Mouse (Mus musculus): ENCODE results near the gene Eif3k. TPM values are rescaled to one million over a fixed set of nuclear protein-coding genes. Genes with fewer than 3 reads are reported as not detected.

Eif3k gene
- polyA plus RNA-seq, 1 experiment from 2014 or later = 401 TPM

DNA sequence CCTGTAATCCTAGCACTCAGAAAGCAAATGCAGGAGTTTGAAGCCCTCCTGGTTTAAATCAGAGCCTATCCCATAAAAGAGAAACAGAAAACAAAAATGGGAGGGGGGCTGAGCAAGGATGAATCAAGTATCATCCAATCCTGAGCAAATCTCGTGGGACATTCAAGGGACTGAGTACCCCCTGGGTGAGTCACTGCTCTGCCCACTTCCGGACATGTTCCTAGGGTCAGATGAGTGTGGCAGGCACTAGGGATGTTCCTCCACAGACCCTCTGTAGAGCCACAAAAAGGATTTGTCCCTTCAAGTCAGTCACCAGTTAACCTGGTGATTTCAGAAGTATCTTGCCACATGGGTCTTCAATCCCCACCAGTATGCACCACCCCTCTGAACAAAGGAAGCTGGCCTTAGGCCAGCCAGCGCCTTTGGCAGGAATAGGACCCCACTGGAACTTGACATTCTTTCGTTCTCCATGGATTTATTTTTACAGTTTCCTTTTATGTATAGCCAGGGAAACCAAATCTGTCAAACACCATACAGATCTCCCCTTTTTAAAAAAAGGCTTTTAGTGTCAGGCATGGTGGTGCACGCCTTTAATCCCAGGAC lies 26.3 kb downstream of the Eif3k start:
- Histone ChIP-seq H3K27me3 (no peaks in the 10 kb centered on the region), H3K27ac (peak overlapping the region; percentile 49), H3K4me1 (peaks cover 98% of the 10 kb centered on the region), H3K9me3 (replicated peaks) (no peaks in the 10 kb centered on the region), H3K36me3 (peaks cover 19% of the 10 kb centered on the region; the same call in 1 of the 2 replicates), H3K4me2 (no peak overlapping the region), H3K9ac (no peak overlapping the region), H3K4me3 (replicated peaks) (no peak overlapping the region)
- 52% methylated on average over 5 of the region's 5 CpGs for WGBS
- no peak for ATAC-seq (replicated peaks; ENCODE audit: low FRiP score)

DNA sequence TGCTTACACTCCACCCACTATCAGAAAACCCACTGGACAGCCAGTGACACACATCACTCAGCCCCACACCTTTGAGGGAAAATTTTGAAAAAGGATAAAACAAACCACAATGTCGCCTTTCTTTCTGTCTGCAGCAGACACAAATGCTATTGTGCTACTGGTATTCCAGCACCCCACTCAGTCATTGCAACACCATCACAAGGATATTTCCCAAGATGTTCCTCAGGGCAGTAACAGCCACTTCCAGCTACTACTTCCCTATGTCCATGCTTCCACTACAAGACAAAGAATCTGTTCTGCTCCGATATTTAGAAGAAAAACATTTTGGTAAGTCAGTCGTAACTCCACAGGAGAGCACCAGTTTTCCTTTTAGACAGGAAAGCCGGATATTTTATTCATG lies 26.9 kb downstream of the Eif3k start:
- Histone ChIP-seq H3K4me3 (replicated peaks) (no peak overlapping the region), H3K27ac (peak overlapping the region; percentile 49; the same call in 1 of the 2 replicates), H3K4me2 (no peak overlapping the region), H3K4me1 (peaks cover 98% of the 10 kb centered on the region), H3K27me3 (no peaks in the 10 kb centered on the region), H3K9me3 (replicated peaks) (no peaks in the 10 kb centered on the region), H3K36me3 (peaks cover 20% of the 10 kb centered on the region; the same call in 1 of the 2 replicates), H3K9ac (no peak overlapping the region)
- 71% methylated on average over 4 of the region's 4 CpGs for WGBS
- no peak for ATAC-seq (replicated peaks; ENCODE audit: low FRiP score)

DNA sequence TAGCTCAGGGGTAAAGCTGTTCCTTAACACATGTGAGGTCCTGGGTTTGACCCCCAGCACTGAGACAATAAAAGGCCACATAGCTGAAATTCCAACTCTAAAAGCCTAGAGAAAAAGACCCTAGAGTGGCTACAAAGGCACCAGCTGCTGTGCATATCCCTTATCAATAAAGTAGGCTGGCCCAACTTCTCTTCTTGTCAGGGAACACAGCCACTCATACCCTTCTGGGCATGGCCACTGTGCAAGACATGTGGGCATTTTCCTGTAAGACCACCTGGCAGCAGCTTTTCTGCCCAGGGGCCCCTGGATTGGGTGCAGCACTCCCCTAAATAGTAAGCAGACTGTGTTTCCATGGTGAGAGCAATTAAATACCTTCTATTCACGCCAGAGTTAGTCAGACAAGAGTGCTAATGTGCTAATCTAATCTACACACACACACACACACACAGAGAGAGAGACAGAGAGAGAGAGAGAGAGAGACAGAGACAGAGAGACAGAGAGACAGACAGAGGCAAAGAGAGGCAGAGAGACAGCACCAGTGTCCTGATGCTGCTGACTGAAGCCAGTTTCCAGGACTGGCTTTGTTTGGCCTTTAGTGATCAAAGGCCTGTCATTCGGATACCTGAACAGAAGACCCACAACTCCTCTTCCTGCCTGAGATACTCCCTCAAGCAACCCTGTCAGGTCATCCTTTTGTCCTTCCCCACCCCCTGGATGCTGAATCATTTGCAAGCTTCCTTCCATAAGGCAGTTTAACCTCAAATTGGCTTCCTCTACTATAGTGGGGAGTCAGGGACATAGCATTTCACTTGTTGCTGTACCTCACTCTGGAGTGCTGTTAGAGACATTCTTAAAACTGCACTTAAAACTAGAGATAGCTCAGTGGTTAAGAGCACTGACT lies 27.9 kb downstream of the Eif3k start:
- H3K9me3 ChIP-seq (replicated peaks) = no peaks in the 10 kb centered on the region
- H3K4me2 ChIP-seq = peak overlapping the region; percentile 44
- peak overlapping the region; percentile 91 for H3K27ac ChIP-seq
- ATAC-seq (replicated peaks; ENCODE audit: low FRiP score) = peak; percentile 57
- 12% methylated on average over 2 of the region's 2 CpGs for WGBS
- peaks cover 98% of the 10 kb centered on the region for H3K4me1 ChIP-seq
- H3K4me3 ChIP-seq (replicated peaks) = no peak overlapping the region
- H3K36me3 ChIP-seq = peaks cover 20% of the 10 kb centered on the region; the same call in 1 of the 2 replicates
- peak overlapping the region; percentile 41; the same call in 1 of the 2 replicates for H3K9ac ChIP-seq
- no peaks in the 10 kb centered on the region for H3K27me3 ChIP-seq

DNA sequence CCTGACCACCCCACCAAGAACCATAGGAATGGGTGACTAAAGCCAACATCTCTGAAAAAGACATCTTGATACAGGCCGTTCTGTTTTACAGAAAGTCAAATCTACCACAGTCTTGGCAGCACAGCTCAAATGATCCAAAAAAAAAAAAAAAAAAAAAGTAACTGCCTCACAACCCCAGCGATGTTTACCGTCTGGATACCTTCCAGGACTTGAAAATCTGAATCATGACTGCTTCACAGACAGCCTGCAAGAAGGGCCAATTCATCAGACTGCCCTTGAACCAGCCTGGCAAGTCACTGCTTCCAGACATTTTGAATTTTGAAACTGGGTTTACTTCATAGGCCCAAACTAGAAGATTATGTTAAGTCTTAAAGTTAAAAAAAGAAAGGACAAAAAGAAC lies 28.9 kb downstream of the Eif3k start:
- Histone ChIP-seq H3K9me3 (replicated peaks) (no peaks in the 10 kb centered on the region), H3K4me2 (no peak overlapping the region), H3K4me3 (replicated peaks) (no peak overlapping the region), H3K27me3 (no peaks in the 10 kb centered on the region), H3K9ac (no peak overlapping the region), H3K36me3 (peaks cover 20% of the 10 kb centered on the region; the same call in 1 of the 2 replicates), H3K4me1 (peaks cover 98% of the 10 kb centered on the region), H3K27ac (peak overlapping the region; percentile 91)
- WGBS = 9% methylated on average over 3 of the region's 3 CpGs
- no peak for ATAC-seq (replicated peaks; ENCODE audit: low FRiP score)

DNA sequence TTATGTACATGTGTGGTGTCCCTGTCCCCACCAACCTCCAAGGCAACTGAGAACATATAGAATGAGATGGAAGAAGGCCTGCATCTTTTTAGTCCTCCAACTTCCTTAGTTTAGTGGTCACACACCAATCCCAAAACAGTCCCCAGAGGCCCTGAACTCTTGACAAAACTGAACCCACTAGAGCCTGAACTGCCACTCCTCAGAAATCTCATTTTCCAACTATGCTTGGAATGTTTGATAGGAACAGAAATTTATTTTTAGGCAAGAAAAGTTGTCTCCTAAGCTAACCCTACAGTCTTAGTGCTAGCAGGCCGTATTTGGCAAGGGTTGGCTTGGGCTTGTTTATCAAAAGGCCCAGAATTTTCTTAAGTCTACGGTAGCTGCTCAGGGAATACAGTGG lies 29.9 kb downstream of the Eif3k start:
- peaks cover 98% of the 10 kb centered on the region for H3K4me1 ChIP-seq
- H3K9ac ChIP-seq = no peak overlapping the region
- H3K9me3 ChIP-seq (replicated peaks) = no peaks in the 10 kb centered on the region
- ATAC-seq (replicated peaks; ENCODE audit: low FRiP score) = no peak
- H3K27ac ChIP-seq = peak overlapping the region; percentile 91
- H3K4me2 ChIP-seq = no peak overlapping the region
- no peak overlapping the region for H3K4me3 ChIP-seq (replicated peaks)
- H3K36me3 ChIP-seq = peaks cover 20% of the 10 kb centered on the region; the same call in 1 of the 2 replicates
- 59% methylated on average over 2 of the region's 2 CpGs for WGBS
- no peaks in the 10 kb centered on the region for H3K27me3 ChIP-seq

DNA sequence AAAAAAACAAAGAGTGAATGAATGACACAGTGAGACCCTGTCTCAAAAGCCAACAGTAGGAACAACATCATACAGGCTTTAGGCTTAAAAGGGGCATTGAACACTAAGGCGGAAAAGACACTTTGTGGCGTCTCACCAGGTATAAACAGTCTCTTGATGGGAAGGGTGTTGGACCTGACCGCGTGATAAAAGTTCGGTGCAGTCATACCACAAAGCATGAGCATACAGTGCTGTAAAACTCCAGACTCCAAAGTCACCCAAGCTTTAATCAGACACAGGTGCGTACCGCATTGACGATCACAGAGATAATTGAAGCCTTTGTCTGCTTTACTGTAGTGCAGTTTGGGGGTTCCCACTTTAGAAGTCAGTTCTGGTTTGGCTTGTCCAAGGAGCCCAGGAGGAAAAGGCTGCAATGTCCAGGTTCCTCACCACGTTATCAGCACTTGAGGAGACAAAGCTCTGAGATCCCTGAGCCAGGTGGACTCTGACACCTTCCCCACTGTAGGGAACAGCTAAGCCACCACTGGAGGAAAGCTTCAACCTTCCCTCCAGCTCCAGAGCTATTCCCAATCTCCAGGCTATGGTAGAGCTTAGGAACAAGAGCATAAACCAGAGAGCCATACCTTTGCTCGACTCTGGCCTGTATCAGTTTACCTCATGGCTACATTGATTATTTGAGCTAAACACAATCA lies 31.2 kb downstream of the Eif3k start:
- ATAC-seq (replicated peaks; ENCODE audit: low FRiP score) = no peak
- Histone ChIP-seq H3K36me3 (peaks cover 20% of the 10 kb centered on the region; the same call in 1 of the 2 replicates), H3K4me3 (replicated peaks) (no peak overlapping the region), H3K27me3 (no peaks in the 10 kb centered on the region), H3K4me2 (no peak overlapping the region), H3K9me3 (replicated peaks) (no peaks in the 10 kb centered on the region), H3K27ac (no peak overlapping the region), H3K4me1 (peaks cover 98% of the 10 kb centered on the region), H3K9ac (no peak overlapping the region)
- 80% methylated on average over 10 of the region's 10 CpGs for WGBS

DNA sequence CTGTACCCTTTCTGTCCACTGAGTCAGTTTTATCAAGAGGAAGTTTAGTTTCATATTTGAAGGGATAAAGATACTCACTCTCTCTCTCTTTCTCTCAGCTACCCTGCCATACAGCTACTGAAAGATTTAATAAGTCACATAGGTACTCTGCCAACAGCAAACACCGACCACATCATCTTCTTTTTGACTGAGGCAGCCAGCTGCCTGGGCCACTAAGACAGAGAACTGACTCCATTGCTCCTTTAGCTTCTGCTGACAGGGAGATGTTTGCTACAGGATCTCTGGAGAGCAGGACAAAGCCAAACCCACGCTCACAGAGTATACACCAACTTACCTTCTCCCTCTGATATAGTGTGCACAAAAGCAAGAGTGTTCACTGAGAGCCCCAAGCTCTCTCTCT lies 32.4 kb downstream of the Eif3k start:
- ATAC-seq (replicated peaks; ENCODE audit: low FRiP score) = no peak
- 65% methylated on average over 2 of the region's 2 CpGs for WGBS
- Histone ChIP-seq H3K4me1 (peaks cover 100% of the 10 kb centered on the region), H3K9me3 (replicated peaks) (no peaks in the 10 kb centered on the region), H3K4me2 (0 out of 2 replicates have a peak overlapping the region, but pooled peaks have one; percentile 0), H3K36me3 (peaks cover 14% of the 10 kb centered on the region; the same call in 1 of the 2 replicates), H3K9ac (no peak overlapping the region), H3K4me3 (replicated peaks) (no peak overlapping the region), H3K27me3 (no peaks in the 10 kb centered on the region), H3K27ac (peak overlapping the region; percentile 52)

DNA sequence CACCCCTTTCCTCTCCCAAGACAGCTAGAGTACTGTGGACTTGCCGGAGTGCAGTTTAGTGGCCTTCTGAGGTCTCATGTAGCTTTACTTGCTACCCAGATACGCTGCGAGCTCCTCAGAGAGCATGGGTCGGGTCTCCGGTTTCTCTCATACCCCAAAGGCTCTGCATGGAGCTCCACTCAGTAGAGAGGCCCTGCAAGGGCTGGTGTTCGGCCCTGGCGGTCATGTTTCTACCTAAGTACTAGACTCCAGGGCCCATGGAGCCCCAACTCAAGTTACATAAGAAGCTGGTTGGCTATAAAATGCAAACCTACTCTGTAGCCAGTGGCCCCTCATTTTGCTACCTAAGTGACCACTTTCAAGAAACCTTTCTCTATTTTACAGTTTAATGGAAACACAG lies 32.9 kb downstream of the Eif3k start:
- Histone ChIP-seq H3K4me3 (replicated peaks) (no peak overlapping the region), H3K27ac (peak overlapping the region; percentile 52), H3K36me3 (peaks cover 14% of the 10 kb centered on the region), H3K9ac (no peak overlapping the region), H3K9me3 (replicated peaks) (no peaks in the 10 kb centered on the region), H3K4me2 (0 out of 2 replicates have a peak overlapping the region, but pooled peaks have one; percentile 0), H3K4me1 (peaks cover 98% of the 10 kb centered on the region), H3K27me3 (no peaks in the 10 kb centered on the region)
- no peak for ATAC-seq (replicated peaks; ENCODE audit: low FRiP score)
- 51% methylated on average over 7 of the region's 7 CpGs for WGBS

DNA sequence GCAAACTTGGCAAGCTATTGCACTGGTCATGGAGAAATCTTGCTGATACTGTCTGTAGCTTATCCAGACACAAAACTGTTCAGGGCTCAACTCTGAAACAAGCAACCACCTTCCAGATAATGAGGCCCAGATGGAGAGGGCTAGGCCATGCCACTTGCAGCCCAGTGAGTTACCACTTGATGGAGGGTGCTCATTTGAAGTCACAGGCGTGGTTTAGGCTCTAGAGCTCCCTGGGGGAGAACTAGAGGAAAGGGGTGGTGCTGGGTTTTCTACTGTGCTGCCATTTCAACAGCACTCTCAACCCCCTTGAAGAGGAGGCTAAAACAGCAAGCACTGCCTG lies 35.4 kb downstream of the Eif3k start:
- H3K9ac ChIP-seq = 0 out of 2 replicates have a peak overlapping the region, but pooled peaks have one; percentile 24
- no peaks in the 10 kb centered on the region for H3K27me3 ChIP-seq
- ATAC-seq (replicated peaks; ENCODE audit: low FRiP score) = no peak
- H3K9me3 ChIP-seq (replicated peaks) = no peaks in the 10 kb centered on the region
- H3K4me1 ChIP-seq = peaks cover 97% of the 10 kb centered on the region
- H3K4me2 ChIP-seq = peak overlapping the region; percentile 3; the same call in 1 of the 2 replicates
- H3K4me3 ChIP-seq (replicated peaks) = no peak overlapping the region
- H3K36me3 ChIP-seq = peaks cover 18% of the 10 kb centered on the region
- H3K27ac ChIP-seq = peak overlapping the region; percentile 96
- 20% methylated on average over 1 of the region's 1 CpGs for WGBS

DNA sequence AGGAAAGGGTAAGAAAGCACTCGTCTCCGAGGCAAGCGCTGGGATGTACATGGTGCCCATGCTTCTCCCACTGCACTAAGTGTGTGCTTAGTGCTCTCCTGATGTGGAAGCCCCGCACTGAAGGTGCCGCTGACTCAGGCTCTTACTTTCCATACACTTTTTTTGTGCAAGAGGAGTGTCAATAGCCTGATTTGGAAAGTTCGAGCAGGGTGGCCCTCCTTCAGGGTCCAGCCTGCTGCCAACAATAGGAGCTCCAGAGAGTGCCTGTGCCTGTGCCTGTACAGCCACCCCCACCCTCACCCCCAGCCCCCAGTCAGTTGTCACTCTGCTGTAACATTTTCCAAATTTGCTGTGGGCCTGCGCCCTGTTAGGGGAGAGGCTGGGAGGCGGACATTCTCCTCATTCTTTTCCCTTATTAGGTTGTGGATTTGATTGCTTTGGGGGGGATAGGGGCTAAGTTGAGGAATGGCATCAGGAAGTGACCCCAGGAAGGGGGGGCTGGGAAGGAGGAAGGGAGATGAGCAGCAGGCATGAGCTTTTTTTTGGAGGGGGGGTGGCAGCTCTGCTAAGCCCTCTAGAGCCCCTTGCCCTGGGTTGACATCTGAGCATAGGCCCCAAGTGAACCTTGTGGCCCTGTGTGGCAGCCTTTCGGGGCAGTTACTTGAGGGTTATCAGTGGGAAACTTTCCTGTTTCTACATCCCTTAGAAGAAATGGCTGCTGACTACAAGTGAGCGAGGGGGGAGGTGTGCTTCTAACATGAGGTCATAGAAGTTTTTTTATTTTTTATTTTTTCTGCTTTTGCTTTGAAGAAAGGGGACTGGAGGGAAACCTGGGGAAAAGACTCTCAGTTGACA lies 36.0 kb downstream of the Eif3k start:
- H3K4me1 ChIP-seq = peaks cover 97% of the 10 kb centered on the region
- H3K27ac ChIP-seq = peak overlapping the region; percentile 96
- H3K9ac ChIP-seq = peak overlapping the region; percentile 24
- H3K36me3 ChIP-seq = peaks cover 13% of the 10 kb centered on the region
- 14% methylated on average over 10 of the region's 10 CpGs for WGBS
- peak overlapping the region; percentile 22 for H3K4me2 ChIP-seq
- H3K27me3 ChIP-seq = no peaks in the 10 kb centered on the region
- H3K9me3 ChIP-seq (replicated peaks) = no peaks in the 10 kb centered on the region
- peak; percentile 69 for ATAC-seq (replicated peaks; ENCODE audit: low FRiP score)
- no peak overlapping the region for H3K4me3 ChIP-seq (replicated peaks)

DNA sequence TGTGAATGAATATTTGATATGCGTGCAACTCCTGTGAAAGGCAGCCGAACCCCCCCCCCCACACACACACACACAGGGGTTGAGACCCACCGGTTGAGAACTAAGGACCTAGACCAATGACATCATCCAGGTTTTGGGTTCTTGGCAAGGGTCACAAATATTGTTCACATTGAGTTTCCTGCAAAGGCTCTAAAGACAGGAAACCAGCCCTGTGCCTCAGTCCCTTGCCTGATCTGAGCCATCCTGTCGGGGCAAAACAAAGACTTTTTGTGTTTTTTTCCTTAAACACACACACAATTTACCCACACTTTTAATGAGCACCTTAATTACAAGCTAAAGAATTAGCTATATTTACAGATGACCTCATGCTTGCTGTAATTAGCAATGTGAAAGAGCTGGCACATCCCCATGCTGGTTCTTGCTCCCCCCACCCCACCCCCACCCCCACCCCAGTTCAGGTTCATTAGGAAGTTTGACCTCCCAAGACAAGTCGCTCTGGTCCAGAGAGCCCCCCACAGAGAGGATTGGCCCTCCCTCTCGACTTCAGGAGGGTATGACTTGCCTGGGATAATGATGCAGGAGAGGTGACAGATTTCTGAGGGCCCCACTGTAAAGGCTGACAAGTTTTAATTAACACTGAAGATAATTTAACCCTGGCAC lies 36.8 kb downstream of the Eif3k start:
- Histone ChIP-seq H3K27ac (peak overlapping the region; percentile 96), H3K27me3 (no peaks in the 10 kb centered on the region), H3K9me3 (replicated peaks) (no peaks in the 10 kb centered on the region), H3K4me2 (peak overlapping the region; percentile 22), H3K36me3 (peaks cover 9% of the 10 kb centered on the region), H3K4me3 (replicated peaks) (no peak overlapping the region), H3K9ac (peak overlapping the region; percentile 24), H3K4me1 (peaks cover 97% of the 10 kb centered on the region)
- ATAC-seq (replicated peaks; ENCODE audit: low FRiP score) = peak; percentile 38
- 32% methylated on average over 6 of the region's 6 CpGs for WGBS

Data from kidney, embryonic 15.5 days (tissue).